Mouse (Mus musculus) heart, adult 11 months (tissue): Measurements from ENCODE around the gene Tfdp1.
A peak's percentile ranks its signal among the peaks of the same experiment; 100 is the strongest.

Experiments
- DNase-seq: peaks from one replicate; pipeline ENCODE4 v3.0.0; 2022

Tfdp1 gene

DNA sequence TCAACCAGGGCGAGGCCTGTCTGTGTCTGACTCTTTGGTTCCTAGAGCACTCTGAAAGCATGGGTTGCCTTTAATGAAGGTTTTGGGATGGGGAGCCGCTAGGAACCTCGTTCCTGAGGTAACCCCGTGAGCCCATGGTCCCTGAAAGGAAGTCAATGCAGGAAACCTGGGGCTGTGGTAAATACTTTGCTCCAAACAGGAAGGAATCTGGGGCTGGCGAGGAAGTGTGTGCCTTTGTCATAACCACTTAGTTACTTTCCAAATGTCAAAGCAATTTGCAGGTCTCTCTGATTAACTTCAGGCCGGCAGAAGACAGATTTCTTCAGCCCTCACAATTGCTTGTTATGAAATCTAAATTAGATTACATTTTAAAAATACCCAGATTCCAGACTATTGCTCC lies 88.8 kb downstream of the Tfdp1 start:
- DNase-seq, result peak; percentile 96
